Comparison of ENCODE assay signal across 10 mouse cellular contexts in genomic region chr16:27453396-27453795, GRCm38 (mm10).
DNase-seq lines count a peak whose midpoint lies in the region; ATAC-seq lines count a peak whose summit lies in the region.
"Had no signal": no experiment of that assay in that cellular context is flagged by ENCODE, and none has a peak within 500 bp of the region (broad histone marks: within the 10 kb centered on the region; RNA-seq: fewer than 3 reads in every experiment).

No protein-coding gene starts in this region.

- 67% methylated on average over 3 of the region's 3 CpGs for WGBS in hindbrain, embryonic 14.5 days
- 65% methylated on average over 3 of the region's 3 CpGs for WGBS in hindbrain, embryonic 12.5 days
- 39% methylated on average over 3 of the region's 3 CpGs for WGBS in forebrain, embryonic 15.5 days
- WGBS in midbrain, embryonic 13.5 days: 67% methylated on average over 3 of the region's 3 CpGs

- H3K4me1 ChIP-seq in hindbrain, embryonic 14.5 days (replicated peaks; ENCODE audit: control insufficient read depth, insufficient read depth, low read length): no peaks in the 10 kb centered on the region
- no peaks in the 10 kb centered on the region for H3K4me1 ChIP-seq in hindbrain, embryonic 12.5 days
- H3K4me1 ChIP-seq in forebrain, embryonic 15.5 days: peaks cover 5% of the 10 kb centered on the region; the same call in 1 of the 2 replicates
- H3K4me1 ChIP-seq in midbrain, embryonic 13.5 days (replicated peaks): 0 out of 2 replicates have a peak, but pooled peaks cover 3% of the 10 kb centered on the region
- H3K4me1 ChIP-seq: embryonic facial prominence, embryonic 13.5 days had no signal

- H3K27ac ChIP-seq in hindbrain, embryonic 14.5 days: no peak overlapping the region
- no peak overlapping the region for H3K27ac ChIP-seq in hindbrain, embryonic 12.5 days
- no peak overlapping the region for H3K27ac ChIP-seq in forebrain, embryonic 15.5 days (replicated peaks)
- no peak overlapping the region for H3K27ac ChIP-seq in midbrain, embryonic 13.5 days
- H3K27ac ChIP-seq: embryonic facial prominence, embryonic 13.5 days had no signal

- peak; percentile 40 for DNase-seq in hindbrain, embryonic 14.5 days (ENCODE audit: low spot score)
- DNase-seq in cerebellum, adult 18-20 months: peak; percentile 36
- DNase-seq in yolk sac, embryonic 10.5 days (ENCODE audit: low spot score): no peak
- DNase-seq in left cerebral cortex, adult 8-10 months (ENCODE audit: low spot score in 2 of 2): no peak
- DNase-seq: lung, postnatal 14 days had no signal

- no peak overlapping the region for H3K4me3 ChIP-seq in hindbrain, embryonic 14.5 days (replicated peaks; ENCODE audit: low read length)
- H3K4me3 ChIP-seq in hindbrain, embryonic 12.5 days: no peak overlapping the region
- no peak overlapping the region for H3K4me3 ChIP-seq in forebrain, embryonic 15.5 days
- no peak overlapping the region for H3K4me3 ChIP-seq in midbrain, embryonic 13.5 days (replicated peaks)
- H3K4me3 ChIP-seq: embryonic facial prominence, embryonic 13.5 days; myocyte had no signal

- no peak overlapping the region for H3K4me2 ChIP-seq in hindbrain, embryonic 14.5 days (replicated peaks)
- no peak overlapping the region for H3K4me2 ChIP-seq in hindbrain, embryonic 12.5 days (replicated peaks)
- no peak overlapping the region for H3K4me2 ChIP-seq in forebrain, embryonic 15.5 days (replicated peaks)
- no peak overlapping the region for H3K4me2 ChIP-seq in midbrain, embryonic 13.5 days (replicated peaks)
- H3K4me2 ChIP-seq: embryonic facial prominence, embryonic 13.5 days had no signal

- no peaks in the 10 kb centered on the region for H3K27me3 ChIP-seq in hindbrain, embryonic 14.5 days (ENCODE audit: control insufficient read depth, insufficient read depth, low read length)
- no peaks in the 10 kb centered on the region for H3K27me3 ChIP-seq in hindbrain, embryonic 12.5 days
- no peaks in the 10 kb centered on the region for H3K27me3 ChIP-seq in forebrain, embryonic 15.5 days
- no peaks in the 10 kb centered on the region for H3K27me3 ChIP-seq in midbrain, embryonic 13.5 days
- H3K27me3 ChIP-seq: embryonic facial prominence, embryonic 13.5 days had no signal

- H3K36me3 ChIP-seq in hindbrain, embryonic 14.5 days (replicated peaks; ENCODE audit: control insufficient read depth, insufficient read depth): peaks cover 15% of the 10 kb centered on the region
- H3K36me3 ChIP-seq in hindbrain, embryonic 12.5 days: peaks cover 18% of the 10 kb centered on the region
- peaks cover 5% of the 10 kb centered on the region; the same call in 1 of the 2 replicates for H3K36me3 ChIP-seq in forebrain, embryonic 15.5 days
- H3K36me3 ChIP-seq in midbrain, embryonic 13.5 days: peaks cover 14% of the 10 kb centered on the region

- peak; percentile 52; the same call in 1 of the 2 replicates for ATAC-seq in hindbrain, embryonic 14.5 days (ENCODE audit: low FRiP score)
- no peak for ATAC-seq in hindbrain, embryonic 12.5 days (ENCODE audit: low FRiP score)
- ATAC-seq in forebrain, embryonic 15.5 days (replicated peaks): peak; percentile 72
- peak; percentile 66; the same call in 1 of the 2 replicates for ATAC-seq in midbrain, embryonic 13.5 days

- no peak overlapping the region for H3K9ac ChIP-seq in hindbrain, embryonic 14.5 days
- no peak overlapping the region for H3K9ac ChIP-seq in hindbrain, embryonic 12.5 days
- no peak overlapping the region for H3K9ac ChIP-seq in forebrain, embryonic 15.5 days (replicated peaks)
- no peak overlapping the region for H3K9ac ChIP-seq in midbrain, embryonic 13.5 days (replicated peaks)
- H3K9ac ChIP-seq: embryonic facial prominence, embryonic 13.5 days had no signal

- H3K9me3 ChIP-seq in hindbrain, embryonic 14.5 days (ENCODE audit: control insufficient read depth, low read length): no peaks in the 10 kb centered on the region
- H3K9me3 ChIP-seq in hindbrain, embryonic 12.5 days (replicated peaks): no peaks in the 10 kb centered on the region
- H3K9me3 ChIP-seq in forebrain, embryonic 15.5 days: no peaks in the 10 kb centered on the region
- H3K9me3 ChIP-seq in midbrain, embryonic 13.5 days: no peaks in the 10 kb centered on the region
- H3K9me3 ChIP-seq: embryonic facial prominence, embryonic 13.5 days had no signal

Comparison
In these comparisons a context has a peak if more than half of its experiments do, and no peak if none do; other contexts are left out.
1. DNase-seq: peak in hindbrain, embryonic 14.5 days (single experiment) and cerebellum, adult 18-20 months (2 of 2); none in yolk sac, embryonic 10.5 days (single experiment) and left cerebral cortex, adult 8-10 months (0 of 2).